Mouse (Mus musculus) hindbrain, embryonic 10.5 days (tissue): ENCODE data around the gene Hrct1. TPM values are rescaled to one million over a fixed set of nuclear protein-coding genes. Genes with fewer than 3 reads are reported as not detected.

ENCODE experiments used
- DNase-seq: peaks from one replicate; pipeline ENCODE4 v3.0.0-alpha.2; 2017; ENCODE audit warnings: low spot score
- H3K27ac ChIP-seq: fragments of 300-500 bp; sonication (generic); 2 replicates; pipeline ENCODE4 v1.5.1; 2016; ENCODE audit warnings: mild to moderate bottlenecking, moderate library complexity
- H3K27me3 ChIP-seq: fragments of 300-500 bp; sonication (generic); 2 replicates; pipeline ENCODE4 v1.6.1; 2016; ENCODE audit warnings: mild to moderate bottlenecking; ENCODE audit not compliant: poor library complexity, insufficient read depth, severe bottlenecking
- H3K36me3 ChIP-seq: fragments of 300-500 bp; sonication (generic); 2 replicates; pipeline ENCODE4 v1.6.1; 2016; ENCODE audit warnings: mild to moderate bottlenecking, moderate library complexity
- H3K4me1 ChIP-seq: fragments of 300-500 bp; sonication (generic); replicated peaks from 2 replicates; pipeline ENCODE4 v1.6.1; 2016; ENCODE audit warnings: mild to moderate bottlenecking
- H3K4me3 ChIP-seq: fragments of 300-500 bp; sonication (generic); 2 replicates; pipeline ENCODE4 v1.5.1; 2016; ENCODE audit warnings: mild to moderate bottlenecking, moderate library complexity
- H3K9me3 ChIP-seq: fragments of 300-500 bp; sonication (generic); 2 replicates; pipeline ENCODE4 v1.6.1; 2016; ENCODE audit warnings: mild to moderate bottlenecking, moderate library complexity
- WGBS: fragments of 180-500 bp; shearing (Covaris S2); methylation state at CpG from one replicate; pipeline ENCODE4 v1.1.7; 2016; 5-methylcytosine and 5-hydroxymethylcytosine counted together
- polyA plus RNA-seq: library from polyadenylated mRNA; unstranded; fragments of >200 nt; fragmentation: Nextera tagmentation; extraction: Ambion mirVana; gene quantifications from 2 replicates; pipeline ENCODE4 v1.2.1, GENCODE M21; 2016

The Hrct1 gene
- polyA plus RNA-seq, 1 experiment from 2014 or later = 0.44 TPM

DNA sequence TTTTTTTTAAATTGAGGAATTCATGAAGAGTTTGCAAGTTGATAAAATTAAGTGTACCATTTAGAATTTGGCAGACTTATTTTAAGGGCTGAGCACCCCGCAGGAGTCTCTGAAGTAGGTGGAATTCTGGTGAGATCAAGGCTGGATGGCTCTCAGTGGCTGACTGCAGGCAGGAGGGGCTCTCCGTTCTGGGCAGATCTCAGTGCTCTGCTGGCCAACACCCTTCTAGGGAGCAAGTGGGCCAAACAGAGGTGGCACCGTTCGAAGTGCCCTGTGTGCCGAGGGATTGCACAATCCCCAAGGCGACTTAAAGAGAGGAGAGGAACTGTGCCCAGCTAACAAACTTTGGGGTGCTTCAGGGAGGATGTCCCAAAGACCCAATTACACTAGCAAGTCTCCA, 17.1 kb upstream of the Hrct1 start, which contains the start of gene Olfr71:
TSS of gene Olfr71 (minus strand) at position 387 of the 400 bp plus-strand sequence.
- Histone ChIP-seq H3K4me3 (no peak within 1 kb of the TSS), H3K4me1 (peaks cover 5% of the 10 kb centered on the region), H3K27me3 (no peaks in the 10 kb centered on the region), H3K36me3 (no peaks in the 10 kb centered on the region), H3K9me3 (no peaks in the 10 kb centered on the region), H3K27ac (no peak within 1 kb of the TSS)
- no peak for DNase-seq
- WGBS = 85% methylated on average over 6 of the region's 6 CpGs

DNA sequence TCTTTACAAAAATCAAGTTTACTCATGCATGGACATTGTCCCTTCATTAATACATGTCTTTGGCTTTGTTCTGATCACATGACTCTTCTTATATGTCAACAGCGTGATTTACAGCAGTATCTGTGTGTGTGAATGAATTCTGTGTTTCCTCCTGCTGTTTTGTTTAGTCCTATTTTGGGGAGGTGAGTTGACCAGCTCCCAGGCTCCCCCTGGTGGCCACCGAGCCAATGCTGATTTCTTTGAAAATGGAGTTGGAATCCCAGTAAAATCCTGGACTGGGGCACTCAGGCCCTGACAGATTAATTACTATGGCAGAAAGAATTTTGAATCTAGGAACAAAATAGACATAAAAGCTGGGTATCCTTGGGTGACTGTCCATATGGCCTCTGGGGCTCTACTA, 15.2 kb upstream of the Hrct1 start:
- no peak overlapping the region for H3K4me3 ChIP-seq
- no peak overlapping the region for H3K27ac ChIP-seq
- peaks cover 5% of the 10 kb centered on the region for H3K4me1 ChIP-seq
- no peaks in the 10 kb centered on the region for H3K9me3 ChIP-seq
- peak; percentile 79 for DNase-seq
- 2% methylated on average over 2 of the region's 2 CpGs for WGBS
- H3K36me3 ChIP-seq = no peaks in the 10 kb centered on the region
- H3K27me3 ChIP-seq = no peaks in the 10 kb centered on the region

DNA sequence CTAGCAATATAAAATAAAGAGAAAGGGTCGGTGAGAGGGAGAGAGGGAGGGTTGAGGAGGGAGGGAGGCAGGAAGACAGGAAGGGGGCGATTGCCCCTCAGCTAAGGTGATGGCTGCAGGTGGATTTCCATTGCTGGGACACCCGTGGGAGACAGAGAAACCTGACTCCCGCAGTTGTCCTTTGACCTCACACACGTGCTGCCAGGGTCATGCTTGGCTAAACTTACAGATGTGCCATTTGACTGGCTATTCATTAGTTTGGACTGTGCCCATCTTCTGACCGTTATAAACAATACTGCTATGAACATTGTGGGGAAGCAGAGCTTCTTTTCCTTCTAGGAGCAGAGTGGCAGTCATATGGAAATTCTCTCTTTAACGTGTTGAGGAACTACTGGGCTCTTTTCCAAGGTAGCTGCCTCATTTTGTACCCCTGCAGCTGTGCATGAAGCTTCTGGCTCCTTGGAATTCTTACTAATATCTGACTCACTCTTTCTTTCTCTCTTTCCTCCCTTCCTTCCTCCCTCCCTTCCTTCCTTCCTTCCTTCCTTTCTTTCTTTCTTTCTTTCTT, 13.3 kb upstream of the Hrct1 start:
- Histone ChIP-seq H3K27ac (no peak overlapping the region), H3K4me1 (no peaks in the 10 kb centered on the region), H3K27me3 (no peaks in the 10 kb centered on the region), H3K4me3 (no peak overlapping the region), H3K36me3 (no peaks in the 10 kb centered on the region), H3K9me3 (no peaks in the 10 kb centered on the region)
- WGBS = 52% methylated on average over 7 of the region's 7 CpGs
- DNase-seq = no peak

DNA sequence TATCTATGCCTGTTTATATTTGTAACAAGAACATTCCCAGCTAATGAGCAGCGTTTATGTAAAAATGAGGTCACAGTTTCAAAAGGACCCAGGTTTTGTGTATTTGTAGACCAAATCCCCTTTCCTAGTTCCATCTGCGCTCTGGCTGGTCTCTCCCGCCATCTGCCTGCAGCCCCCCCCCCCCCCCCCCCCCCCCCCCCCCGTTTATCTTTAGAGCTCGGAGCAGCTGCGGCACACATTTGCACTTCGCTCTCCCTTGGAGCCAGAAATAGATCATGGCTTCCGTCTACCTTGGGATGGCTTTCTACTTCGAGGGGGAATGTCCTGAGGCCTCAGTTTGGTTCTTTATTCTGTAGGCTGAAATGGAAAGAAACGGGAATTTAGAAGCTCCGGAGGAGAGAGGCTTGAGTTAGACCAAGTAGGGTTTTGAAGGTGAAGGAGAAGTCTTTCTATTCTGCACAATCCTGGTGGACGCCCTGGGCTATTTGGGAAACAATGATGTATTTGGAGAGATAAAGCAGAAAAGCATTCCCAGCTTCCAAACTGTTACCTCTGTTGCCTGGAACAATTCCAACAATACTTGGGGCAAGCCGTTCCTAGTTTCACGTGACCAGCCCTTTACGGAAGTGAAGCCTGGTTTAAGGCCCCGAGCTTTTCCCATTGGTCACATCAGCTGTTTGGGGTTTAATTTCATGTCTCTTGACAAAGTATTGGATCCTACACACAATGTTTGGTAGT, 6.3 kb upstream of the Hrct1 start:
- Histone ChIP-seq H3K9me3 (no peaks in the 10 kb centered on the region), H3K27ac (no peak overlapping the region), H3K36me3 (no peaks in the 10 kb centered on the region), H3K4me3 (no peak overlapping the region), H3K27me3 (no peaks in the 10 kb centered on the region), H3K4me1 (no peaks in the 10 kb centered on the region)
- no peak for DNase-seq
- 67% methylated on average over 16 of the region's 16 CpGs for WGBS

DNA sequence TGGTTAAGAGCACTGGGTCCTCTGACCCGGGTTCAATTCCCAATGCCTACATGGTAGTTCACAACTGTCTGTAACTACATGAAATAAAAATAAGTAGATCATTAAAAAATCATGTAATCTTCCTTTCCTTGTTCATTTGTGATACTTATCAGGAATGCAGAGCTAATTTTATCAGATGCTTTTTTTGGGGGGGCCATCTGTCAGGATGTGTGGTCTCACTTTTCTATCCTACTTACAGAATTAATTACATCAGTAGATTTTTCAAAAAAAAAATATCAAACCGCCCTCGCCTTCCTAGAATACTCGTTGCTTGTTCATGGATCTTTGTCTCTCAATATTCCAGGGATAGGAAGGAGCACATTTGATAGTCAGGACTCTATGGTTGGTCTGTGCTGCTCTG, 4.8 kb upstream of the Hrct1 start:
- DNase-seq = no peak
- H3K9me3 ChIP-seq = no peaks in the 10 kb centered on the region
- H3K4me3 ChIP-seq = no peak overlapping the region
- no peaks in the 10 kb centered on the region for H3K36me3 ChIP-seq
- no peaks in the 10 kb centered on the region for H3K27me3 ChIP-seq
- WGBS = 93% methylated on average over 4 of the region's 4 CpGs
- peaks cover 4% of the 10 kb centered on the region; the same call in 1 of the 2 replicates for H3K4me1 ChIP-seq
- no peak overlapping the region for H3K27ac ChIP-seq

DNA sequence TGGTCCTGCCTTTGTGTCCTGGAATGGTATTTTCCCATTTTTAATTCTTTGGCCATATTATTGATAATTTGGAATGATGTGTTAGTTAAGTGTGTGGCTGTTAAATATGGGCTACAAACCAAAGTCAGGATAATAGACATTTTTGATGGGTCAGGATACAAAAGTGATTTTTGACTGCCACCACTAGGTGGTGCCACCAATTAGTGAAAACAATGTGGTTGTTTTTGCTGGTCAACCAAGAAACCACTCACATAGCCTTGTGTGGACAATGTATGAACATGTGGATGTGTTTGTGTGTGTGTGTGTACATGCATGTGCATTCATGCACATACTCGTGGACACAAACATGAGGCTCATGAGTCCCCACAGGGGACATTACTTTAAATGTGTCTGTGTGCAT, 2.2 kb upstream of the Hrct1 start:
- 41% methylated on average over 1 of the region's 1 CpGs for WGBS
- H3K4me3 ChIP-seq = no peak overlapping the region
- H3K27me3 ChIP-seq = no peaks in the 10 kb centered on the region
- H3K4me1 ChIP-seq = peaks cover 18% of the 10 kb centered on the region
- peak; percentile 18 for DNase-seq
- H3K36me3 ChIP-seq = no peaks in the 10 kb centered on the region
- no peak overlapping the region for H3K27ac ChIP-seq
- no peaks in the 10 kb centered on the region for H3K9me3 ChIP-seq

DNA sequence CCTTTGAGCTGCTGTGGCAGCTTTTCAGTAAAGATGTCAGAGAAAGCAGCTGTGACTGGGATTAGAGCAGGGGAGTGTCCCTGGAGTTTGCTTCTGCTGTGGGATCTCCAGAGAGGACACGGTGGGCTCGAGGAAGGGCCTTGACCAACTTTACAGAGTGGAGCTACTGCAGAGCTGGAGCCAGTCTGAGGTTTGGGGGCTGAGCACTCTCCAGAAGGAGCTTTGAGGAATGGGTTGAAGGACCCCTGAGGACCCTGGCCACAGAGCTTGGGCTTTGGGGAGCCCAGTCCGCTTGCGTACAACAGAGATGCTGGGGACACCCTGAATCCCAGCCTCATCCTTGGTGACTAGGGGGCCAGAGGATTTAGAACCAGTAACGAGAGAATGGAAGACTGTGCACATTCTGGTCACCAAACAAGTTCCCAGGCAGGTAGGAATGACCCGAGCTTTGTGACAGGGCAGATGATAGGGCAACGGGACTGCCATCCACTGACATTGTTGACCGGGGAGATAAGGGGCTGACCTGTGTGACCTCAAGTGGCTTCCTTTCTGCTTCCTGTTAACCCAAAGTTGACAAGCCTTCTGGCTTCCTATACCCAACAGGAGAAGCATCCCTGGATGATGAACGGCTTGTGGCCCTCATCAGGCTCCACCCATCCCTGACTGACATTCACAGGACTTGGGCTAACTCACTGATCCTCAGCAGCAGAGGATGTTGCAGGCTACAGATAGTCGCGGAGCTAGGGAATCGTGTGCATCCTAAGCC, 577 bp upstream of the Hrct1 start:
- Histone ChIP-seq H3K27me3 (no peaks in the 10 kb centered on the region), H3K4me1 (peaks cover 28% of the 10 kb centered on the region), H3K9me3 (no peaks in the 10 kb centered on the region), H3K36me3 (no peaks in the 10 kb centered on the region), H3K27ac (no peak overlapping the region), H3K4me3 (no peak overlapping the region)
- no peak for DNase-seq
- WGBS = 71% methylated on average over 12 of the region's 12 CpGs

DNA sequence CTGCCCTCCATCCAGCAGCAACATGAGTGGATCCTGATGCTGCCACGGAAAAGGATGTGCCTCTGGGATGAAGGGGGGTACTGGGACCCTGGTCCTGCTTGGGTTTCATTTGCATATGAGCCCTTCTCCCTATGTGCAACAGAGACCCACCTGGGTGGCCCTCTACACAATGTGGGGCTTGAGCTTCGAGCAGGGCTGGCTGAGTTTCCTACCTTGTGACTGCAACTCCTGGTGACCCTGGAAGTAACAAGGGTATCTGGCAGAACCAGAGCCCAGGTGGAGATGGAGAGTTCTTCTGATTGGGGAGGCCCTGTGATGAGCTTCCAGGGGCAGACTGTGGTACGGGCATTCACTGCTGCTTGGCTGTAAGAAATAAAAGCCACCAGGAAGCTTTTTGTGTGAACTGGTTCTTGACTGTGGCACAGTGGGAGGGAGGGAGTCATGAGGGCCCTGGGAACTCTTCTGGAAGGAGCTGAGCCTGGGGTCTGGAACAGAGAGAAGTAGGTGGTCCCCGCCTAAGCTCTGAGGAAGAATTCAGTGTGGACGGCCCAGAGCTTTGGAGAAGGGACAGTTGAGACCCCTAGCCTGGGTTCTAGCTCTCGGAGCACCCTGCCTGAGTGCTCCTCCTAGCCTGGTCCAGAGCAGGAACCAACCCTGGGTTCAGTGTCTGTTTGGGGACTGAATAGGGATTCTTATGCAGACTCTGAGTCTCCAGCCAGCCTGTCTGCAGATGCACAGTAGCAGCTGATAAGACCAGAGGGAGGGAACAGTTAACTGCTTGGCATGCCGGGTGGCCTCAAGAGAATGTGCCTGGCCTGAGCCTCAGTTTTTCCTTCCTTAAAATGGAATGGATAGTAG, 959 bp downstream of the Hrct1 start:
- peaks cover 28% of the 10 kb centered on the region for H3K4me1 ChIP-seq
- DNase-seq = no peak
- no peaks in the 10 kb centered on the region for H3K9me3 ChIP-seq
- H3K4me3 ChIP-seq = no peak overlapping the region
- 71% methylated on average over 7 of the region's 7 CpGs for WGBS
- no peaks in the 10 kb centered on the region for H3K36me3 ChIP-seq
- H3K27me3 ChIP-seq = no peaks in the 10 kb centered on the region
- H3K27ac ChIP-seq = no peak overlapping the region

DNA sequence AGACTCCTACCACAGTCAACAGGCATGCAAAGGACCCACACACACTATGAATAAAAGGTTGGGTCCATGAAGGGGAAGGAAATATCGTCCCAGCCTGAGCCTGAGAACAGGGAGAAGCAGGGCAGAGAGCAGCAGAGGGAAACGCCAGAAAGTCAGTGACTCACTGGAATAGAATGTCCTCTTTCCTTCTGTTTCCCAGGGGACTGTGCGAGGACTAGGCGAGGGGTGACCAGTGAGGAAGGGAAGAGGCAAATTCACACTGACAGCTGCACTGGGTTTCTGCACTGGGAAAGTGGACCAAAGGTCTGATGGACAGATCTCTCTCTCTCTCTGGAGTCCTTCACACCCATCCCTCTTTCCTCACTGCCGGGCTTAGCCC, 1.6 kb downstream of the Hrct1 start:
- 72% methylated on average over 5 of the region's 5 CpGs for WGBS
- no peak for DNase-seq

DNA sequence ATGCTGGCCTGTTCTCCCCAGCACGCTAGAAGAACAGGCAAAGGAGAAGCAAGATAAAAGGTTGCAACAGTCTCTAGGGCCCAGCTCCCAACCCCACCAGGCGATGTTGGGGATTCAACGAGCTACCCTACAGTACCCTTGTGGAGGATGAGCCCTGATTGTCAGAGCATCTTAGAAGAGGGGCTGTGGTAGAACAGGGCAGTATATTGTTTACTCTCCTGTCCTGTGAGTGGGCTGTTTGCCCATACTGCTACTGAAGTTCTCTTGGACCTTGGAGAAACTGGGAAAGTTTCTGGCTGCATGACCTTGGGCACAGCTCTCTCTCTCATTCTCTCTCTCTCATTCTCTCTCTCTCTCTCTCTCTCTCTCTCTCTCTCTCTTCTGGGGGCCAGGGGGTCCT, 2.1 kb downstream of the Hrct1 start:
- 85% methylated on average over 3 of the region's 3 CpGs for WGBS
- H3K9me3 ChIP-seq = no peaks in the 10 kb centered on the region
- no peak overlapping the region for H3K4me3 ChIP-seq
- peaks cover 28% of the 10 kb centered on the region for H3K4me1 ChIP-seq
- no peak for DNase-seq
- H3K27me3 ChIP-seq = no peaks in the 10 kb centered on the region
- no peak overlapping the region for H3K27ac ChIP-seq
- no peaks in the 10 kb centered on the region for H3K36me3 ChIP-seq

More for the DNA sequence above, 1.6 kb downstream of the Hrct1 start:
- Histone ChIP-seq H3K27me3 (no peaks in the 10 kb centered on the region), H3K27ac (no peak overlapping the region), H3K4me3 (no peak overlapping the region), H3K9me3 (no peaks in the 10 kb centered on the region), H3K4me1 (peaks cover 28% of the 10 kb centered on the region), H3K36me3 (no peaks in the 10 kb centered on the region)

DNA sequence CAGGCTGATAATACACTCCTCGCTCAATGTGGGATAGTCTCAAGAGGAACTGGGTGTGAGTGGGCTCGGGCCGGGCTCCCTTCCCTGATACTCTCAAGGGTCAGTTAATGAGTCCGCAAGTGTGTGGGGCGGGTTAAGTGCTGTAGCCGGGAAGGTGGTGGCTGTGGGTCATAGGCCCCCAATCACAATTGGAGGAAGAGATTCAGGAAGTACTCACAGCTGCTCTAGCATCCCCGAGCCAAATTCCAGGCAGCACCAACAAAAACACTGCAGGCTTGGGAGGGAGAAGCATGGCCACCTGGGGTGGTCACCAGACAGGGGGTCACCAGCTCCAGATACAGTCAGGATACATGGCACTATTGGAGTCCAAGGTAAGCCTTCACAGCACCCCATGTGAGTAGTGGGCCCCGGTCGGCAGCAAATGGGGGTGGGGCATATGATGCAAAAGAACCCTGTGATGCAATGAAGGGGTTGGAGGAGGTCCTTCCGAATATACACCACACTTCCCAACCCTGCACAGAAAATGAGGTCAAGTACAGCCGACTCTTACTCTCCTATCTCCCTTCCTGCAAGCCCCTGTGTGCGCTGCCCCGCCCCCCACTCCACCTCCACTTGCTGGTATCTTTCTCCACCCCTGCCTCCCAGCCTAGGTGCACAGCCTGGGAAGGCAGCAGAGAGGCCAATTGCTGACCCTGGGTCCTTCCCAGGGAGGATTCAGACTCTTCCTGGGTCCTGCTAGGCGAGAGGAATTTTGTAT, 3.0 kb downstream of the Hrct1 start, which contains the start of gene Spaar:
TSS of gene Spaar (plus strand) at position 241 of the 757 bp plus-strand sequence.
- no peak within 1 kb of the TSS for H3K4me3 ChIP-seq
- H3K27ac ChIP-seq = no peak within 1 kb of the TSS

DNA sequence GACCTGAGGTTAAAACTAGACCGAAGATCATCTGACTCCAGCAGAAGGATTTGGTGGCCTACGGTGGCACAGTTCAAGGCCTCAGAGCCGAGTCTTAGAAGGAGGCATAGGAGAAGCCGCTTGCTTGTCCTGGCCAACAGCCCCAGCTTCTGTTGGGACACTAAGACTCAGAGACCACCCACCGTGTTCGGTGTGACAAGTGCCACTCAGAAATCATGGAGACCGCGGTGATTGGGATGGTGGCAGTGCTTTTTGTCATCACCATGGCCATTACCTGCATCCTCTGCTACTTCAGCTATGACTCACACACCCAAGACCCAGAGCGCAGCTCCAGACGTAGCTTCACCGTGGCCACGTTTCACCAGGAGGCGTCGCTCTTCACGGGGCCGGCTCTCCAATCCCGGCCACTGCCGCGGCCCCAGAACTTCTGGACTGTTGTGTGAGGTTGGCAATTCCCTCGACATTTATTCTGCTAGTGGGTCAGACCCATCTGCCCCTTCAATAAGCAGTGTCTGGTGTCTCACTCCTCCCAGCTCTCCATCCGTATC, 3.8 kb downstream of the Hrct1 start:
- no peak overlapping the region for H3K27ac ChIP-seq
- H3K36me3 ChIP-seq = no peaks in the 10 kb centered on the region
- H3K27me3 ChIP-seq = no peaks in the 10 kb centered on the region
- no peak for DNase-seq
- H3K4me1 ChIP-seq = peaks cover 28% of the 10 kb centered on the region
- no peak overlapping the region for H3K4me3 ChIP-seq
- no peaks in the 10 kb centered on the region for H3K9me3 ChIP-seq
- WGBS = 76% methylated on average over 21 of the region's 21 CpGs

More for the DNA sequence above, 3.0 kb downstream of the Hrct1 start, which contains the start of gene Spaar:
- Histone ChIP-seq H3K27me3 (no peaks in the 10 kb centered on the region), H3K36me3 (no peaks in the 10 kb centered on the region), H3K4me1 (peaks cover 28% of the 10 kb centered on the region), H3K9me3 (no peaks in the 10 kb centered on the region)
- 68% methylated on average over 14 of the region's 14 CpGs for WGBS
- DNase-seq = no peak
